Mouse (Mus musculus): ENCODE measurements around the gene Wdr20. TPM values are rescaled to one million over a fixed set of nuclear protein-coding genes. Genes with fewer than 3 reads are reported as not detected.

The Wdr20 gene
- total and polyA plus RNA-seq, 3 experiments: 17.9 to 26.2 (median 22.8) TPM

DNA sequence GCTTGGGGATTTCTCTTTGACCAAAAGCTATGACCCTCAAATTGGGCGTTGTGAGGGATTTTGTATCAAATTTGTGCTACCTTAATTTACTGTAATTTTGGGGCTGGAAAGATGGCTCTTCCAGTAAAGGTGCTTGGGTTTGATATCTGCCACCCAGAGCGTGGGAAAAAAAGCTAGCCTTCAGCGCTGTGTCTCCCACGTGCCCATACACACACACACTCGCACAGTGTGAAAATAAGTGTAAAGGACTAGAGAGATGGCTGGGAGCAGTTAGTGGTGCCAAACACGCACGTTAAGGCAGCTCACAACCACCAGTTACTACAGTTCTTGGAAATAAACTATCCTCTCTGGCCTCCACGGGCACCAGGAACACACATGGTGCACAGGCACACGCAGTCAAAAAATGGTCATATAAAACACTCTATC, 40.8 kb upstream of the Wdr20 start:
- peak overlapping the region; percentile 60 to 99 (median 61) for H3K4me3 ChIP-seq (replicated peaks in 1 of 3; ENCODE audit: low read depth in 2 of 3, low read length in 2 of 3, poor library complexity in 1 of 3)
- peak overlapping the region; percentile 42; the same call in 1 of the 2 replicates for H3K27ac ChIP-seq (ENCODE audit: insufficient read depth, low read depth)
- H3K79me2 ChIP-seq (replicated peaks; ENCODE audit: control insufficient read depth, extremely low read depth, insufficient read depth, poor library complexity, severe bottlenecking): peaks cover 29% of the 10 kb centered on the region
- peaks cover 17 to 52% of the 10 kb centered on the region in 2 experiments for H3K4me1 ChIP-seq (ENCODE audit: control insufficient read depth in 1 of 2, insufficient read depth in 2 of 2)
- in situ Hi-C loops (cut with MboI; ENCODE audit: low pct_ligation_motif_present, low pct_unique_long_range_greater_than_20kb, low sequenced_read_pairs): no loop called here
- peaks cover 14 to 20% of the 10 kb centered on the region in 2 experiments for H3K36me3 ChIP-seq (replicated peaks in 1 of 2; ENCODE audit: control insufficient read depth in 1 of 2, insufficient read depth in 1 of 2, low read length in 1 of 2)
- DNase-seq (ENCODE audit: extremely low read depth): no peak
- H3K27me3 ChIP-seq (replicated peaks): no peaks in the 10 kb centered on the region
- dilution Hi-C loops (cut with MboI; ENCODE audit: extremely low pct_ligation_motif_present, extremely low pct_unique_long_range_greater_than_20kb, low sequenced_read_pairs): no loop called here
- peak; percentile 54; the same call in 1 of the 2 replicates for TF ChIP-seq MAX (IDR thresholded peaks at IDR 0.05; ENCODE audit: low read length)
- no peak for TF ChIP-seq E2F4 (IDR thresholded peaks at IDR 0.05; ENCODE audit: insufficient replicate concordance, low read depth, low read length)
- TF ChIP-seq MYC (IDR thresholded peaks at IDR 0.05; ENCODE audit: low read depth, low read length): 0 out of 2 replicates have a peak, but pooled peaks have one; percentile 59
- TF ChIP-seq BHLHE40 (IDR thresholded peaks at IDR 0.05; ENCODE audit: low read depth, low read length): peak; percentile 39; the same call in 1 of the 2 replicates
- H3K4me2 ChIP-seq (ENCODE audit: insufficient read depth, low read depth, poor library complexity, severe bottlenecking): peak overlapping the region; percentile 63
- H3K9me3 ChIP-seq (replicated peaks; ENCODE audit: low read length): no peaks in the 10 kb centered on the region
- peak overlapping the region; percentile 87 for H3K9ac ChIP-seq (ENCODE audit: insufficient read depth, low read depth)

DNA sequence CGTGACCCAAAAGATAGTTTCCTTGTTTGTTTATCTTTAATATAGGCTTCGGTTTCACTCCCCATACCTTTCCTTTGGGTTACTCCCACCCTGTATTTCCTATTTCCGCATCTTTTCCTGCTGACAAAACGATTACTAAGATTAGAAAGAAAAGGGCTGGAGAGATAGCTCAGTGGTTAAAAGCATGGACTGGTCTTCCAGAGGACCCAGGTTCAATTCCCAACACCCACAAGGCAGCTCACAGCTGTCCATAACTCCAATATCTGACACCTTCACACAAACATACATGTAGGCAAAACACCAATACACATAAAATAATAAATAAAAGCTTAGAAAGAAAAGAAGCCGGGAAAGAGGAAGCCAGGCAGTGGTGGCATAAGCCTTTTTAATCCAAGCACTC, 40.3 kb upstream of the Wdr20 start:
- TF ChIP-seq ETS1 (conservative IDR thresholded peaks at IDR 0.05; ENCODE audit: low read depth, low read length) (no peak), ZC3H11A (IDR thresholded peaks at IDR 0.05; ENCODE audit: low read depth, low read length) (no peak), EP300 (IDR thresholded peaks at IDR 0.05; ENCODE audit: low read length) (no peak), E2F4 (IDR thresholded peaks at IDR 0.05; ENCODE audit: insufficient replicate concordance, low read depth, low read length) (no peak), ELF1 (IDR thresholded peaks at IDR 0.05; ENCODE audit: low read depth, low read length) (0 out of 2 replicates have a peak, but pooled peaks have one; percentile 16), IRF4 (IDR thresholded peaks at IDR 0.05; ENCODE audit: low read depth, low read length) (no peak), JUN (IDR thresholded peaks at IDR 0.05; ENCODE audit: insufficient read depth, low read depth, low read length) (no peak), HCFC1 (IDR thresholded peaks at IDR 0.05; ENCODE audit: low read depth, low read length) (no peak), JUND (conservative IDR thresholded peaks at IDR 0.05; ENCODE audit: low read depth, low read length) (no peak)
- no peak for DNase-seq (ENCODE audit: extremely low read depth)
- Histone ChIP-seq H3K36me3 (replicated peaks in 1 of 2; ENCODE audit: control insufficient read depth in 1 of 2, insufficient read depth in 1 of 2, low read length in 1 of 2) (peaks cover 14 to 17% of the 10 kb centered on the region in 2 experiments), H3K4me1 (ENCODE audit: control insufficient read depth in 1 of 2, insufficient read depth in 2 of 2) (peaks cover 21 to 54% of the 10 kb centered on the region in 2 experiments), H3K27ac (ENCODE audit: insufficient read depth, low read depth) (peak overlapping the region; percentile 88; the same call in 1 of the 2 replicates), H3K9ac (ENCODE audit: insufficient read depth, low read depth) (peak overlapping the region; percentile 87), H3K27me3 (replicated peaks) (no peaks in the 10 kb centered on the region), H3K79me2 (replicated peaks; ENCODE audit: control insufficient read depth, extremely low read depth, insufficient read depth, poor library complexity, severe bottlenecking) (peaks cover 29% of the 10 kb centered on the region), H3K9me3 (replicated peaks; ENCODE audit: low read length) (no peaks in the 10 kb centered on the region), H3K4me3 (replicated peaks in 1 of 3; ENCODE audit: low read depth in 2 of 3, low read length in 2 of 3, poor library complexity in 1 of 3) (peak overlapping the region in 1 of 3 experiments; percentile 99), H3K4me2 (ENCODE audit: insufficient read depth, low read depth, poor library complexity, severe bottlenecking) (peak overlapping the region; percentile 63)
- in situ Hi-C loops (cut with MboI; ENCODE audit: low pct_ligation_motif_present, low pct_unique_long_range_greater_than_20kb, low sequenced_read_pairs) (no loop called here), dilution Hi-C loops (cut with MboI; ENCODE audit: extremely low pct_ligation_motif_present, extremely low pct_unique_long_range_greater_than_20kb, low sequenced_read_pairs) (no loop called here)

DNA sequence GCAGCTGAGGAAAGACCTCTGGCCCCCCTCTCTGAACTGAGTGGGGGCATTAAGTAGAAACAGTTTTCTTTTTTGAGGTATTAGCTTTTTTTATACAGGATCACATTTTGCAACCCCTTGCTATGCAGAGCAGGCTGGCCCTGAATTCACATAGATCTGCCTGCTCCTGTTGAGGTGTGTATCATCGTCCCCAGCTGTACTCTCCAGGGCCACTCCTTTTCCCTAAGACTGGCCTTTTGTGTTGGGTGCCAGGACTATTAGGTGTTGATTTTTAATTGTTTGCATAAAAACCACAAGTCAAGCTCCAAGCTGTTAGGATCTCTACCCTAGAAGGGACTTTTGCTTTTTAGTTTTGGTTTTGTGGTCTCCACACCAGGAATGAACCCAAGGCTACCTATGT, 39.7 kb upstream of the Wdr20 start:
- in situ Hi-C loops (cut with MboI; ENCODE audit: low pct_ligation_motif_present, low pct_unique_long_range_greater_than_20kb, low sequenced_read_pairs) (no loop called here), dilution Hi-C loops (cut with MboI; ENCODE audit: extremely low pct_ligation_motif_present, extremely low pct_unique_long_range_greater_than_20kb, low sequenced_read_pairs) (no loop called here)
- Histone ChIP-seq H3K27me3 (replicated peaks) (no peaks in the 10 kb centered on the region), H3K36me3 (replicated peaks in 1 of 2; ENCODE audit: control insufficient read depth in 1 of 2, insufficient read depth in 1 of 2, low read length in 1 of 2) (peaks cover 10 to 13% of the 10 kb centered on the region in 2 experiments), H3K4me3 (replicated peaks in 1 of 3; ENCODE audit: low read depth in 2 of 3, low read length in 2 of 3, poor library complexity in 1 of 3) (peak overlapping the region; percentile 39 to 47 (median 43)), H3K27ac (ENCODE audit: insufficient read depth, low read depth) (peak overlapping the region; percentile 88), H3K9me3 (replicated peaks; ENCODE audit: low read length) (no peaks in the 10 kb centered on the region), H3K4me1 (ENCODE audit: control insufficient read depth in 1 of 2, insufficient read depth in 2 of 2) (peaks cover 21 to 56% of the 10 kb centered on the region in 2 experiments), H3K79me2 (replicated peaks; ENCODE audit: control insufficient read depth, extremely low read depth, insufficient read depth, poor library complexity, severe bottlenecking) (peaks cover 25% of the 10 kb centered on the region), H3K9ac (ENCODE audit: insufficient read depth, low read depth) (peak overlapping the region; percentile 83), H3K4me2 (ENCODE audit: insufficient read depth, low read depth, poor library complexity, severe bottlenecking) (peak overlapping the region; percentile 63)
- TF ChIP-seq TCF12 (IDR thresholded peaks at IDR 0.05; ENCODE audit: low read depth, low read length): peak; percentile 18; the same call in 1 of the 2 replicates
- no peak for TF ChIP-seq ELF1 (IDR thresholded peaks at IDR 0.05; ENCODE audit: low read depth, low read length)
- DNase-seq (ENCODE audit: extremely low read depth): no peak

All from CH12.LX (cell line).